In genomic region chr7:63913724-63914692, GRCm38 (mm10) we compare ENCODE assay signal across 11 mouse cellular contexts. TPM values are rescaled to one million over a fixed set of nuclear protein-coding genes. Genes with fewer than 3 reads are reported as not detected.
DNase-seq lines count a peak whose midpoint lies in the region; ATAC-seq and TF ChIP-seq lines count a peak whose summit lies in the region.
"Had no signal": no experiment of that assay in that cellular context is flagged by ENCODE, and none has a peak within 500 bp of the region (broad histone marks: within the 10 kb centered on the region; RNA-seq: fewer than 3 reads in every experiment).

No protein-coding gene starts in this region.

- in situ Hi-C loops in Patski (cut with MboI; ENCODE audit: low pct_unique_long_range_greater_than_20kb), result loop anchor here (10.0 kb wide), 1 partner anchor 151 kb away; no protein-coding TSS in a partner anchor

- no peak overlapping the region for H3K4me3 ChIP-seq in hindbrain, embryonic 11.5 days (ENCODE audit: low read depth, low read length)
- no peak overlapping the region for H3K4me3 ChIP-seq in hindbrain, embryonic 14.5 days (replicated peaks; ENCODE audit: low read length)
- no peak overlapping the region for H3K4me3 ChIP-seq in forebrain, embryonic 15.5 days
- H3K4me3 ChIP-seq: liver, embryonic 13.5 days had no signal

- POLR2A ChIA-PET in Patski (lab: Charles Lee), result interaction anchor here (0.6 to 3.0 kb wide), 2 partner anchors 11 to 17 kb away, joined by 3 to 14 read pairs; no protein-coding TSS in a partner anchor

- H3K9me3 ChIP-seq in hindbrain, embryonic 11.5 days (ENCODE audit: control insufficient read depth, low read length), result no peaks in the 10 kb centered on the region
- no peaks in the 10 kb centered on the region for H3K9me3 ChIP-seq in hindbrain, embryonic 14.5 days (ENCODE audit: control insufficient read depth, low read length)
- no peaks in the 10 kb centered on the region for H3K9me3 ChIP-seq in forebrain, embryonic 15.5 days
- H3K9me3 ChIP-seq: G1E; liver, embryonic 13.5 days had no signal

- H3K27me3 ChIP-seq in hindbrain, embryonic 11.5 days (ENCODE audit: control insufficient read depth, insufficient read depth, low read length), result no peaks in the 10 kb centered on the region
- H3K27me3 ChIP-seq in hindbrain, embryonic 14.5 days (ENCODE audit: control insufficient read depth, insufficient read depth, low read length), result no peaks in the 10 kb centered on the region
- no peaks in the 10 kb centered on the region for H3K27me3 ChIP-seq in Patski
- H3K27me3 ChIP-seq in forebrain, embryonic 15.5 days, result no peaks in the 10 kb centered on the region
- H3K27me3 ChIP-seq: liver, embryonic 13.5 days had no signal

- TF ChIP-seq CTCF in Patski (IDR thresholded peaks at IDR 0.05), result no peak

- H3K36me3 ChIP-seq in hindbrain, embryonic 11.5 days (ENCODE audit: control insufficient read depth, insufficient read depth, low read length), result no peaks in the 10 kb centered on the region
- H3K36me3 ChIP-seq in hindbrain, embryonic 14.5 days (replicated peaks; ENCODE audit: control insufficient read depth, insufficient read depth), result no peaks in the 10 kb centered on the region
- H3K36me3 ChIP-seq in forebrain, embryonic 15.5 days, result no peaks in the 10 kb centered on the region
- H3K36me3 ChIP-seq: liver, embryonic 13.5 days had no signal

- peak; percentile 31 for ATAC-seq in hindbrain, embryonic 11.5 days (ENCODE audit: low FRiP score)
- no peak for ATAC-seq in hindbrain, embryonic 14.5 days (ENCODE audit: low FRiP score)
- ATAC-seq in Patski, result peak; percentile 88
- ATAC-seq in forebrain, embryonic 15.5 days (replicated peaks), result peak; percentile 10; the same call in 1 of the 2 replicates

- no peak overlapping the region for H3K4me2 ChIP-seq in hindbrain, embryonic 11.5 days (replicated peaks; ENCODE audit: low read depth, low read length)
- no peak overlapping the region for H3K4me2 ChIP-seq in hindbrain, embryonic 14.5 days (replicated peaks)
- no peak overlapping the region for H3K4me2 ChIP-seq in forebrain, embryonic 15.5 days (replicated peaks)
- H3K4me2 ChIP-seq: liver, embryonic 13.5 days had no signal

- H3K9ac ChIP-seq in hindbrain, embryonic 11.5 days (ENCODE audit: low read depth, low read length), result no peak overlapping the region
- H3K9ac ChIP-seq in hindbrain, embryonic 14.5 days, result no peak overlapping the region
- H3K9ac ChIP-seq in forebrain, embryonic 15.5 days (replicated peaks), result no peak overlapping the region
- H3K9ac ChIP-seq: liver, embryonic 13.5 days had no signal

- no peak overlapping the region; the same call in 1 of the 2 replicates for H3K27ac ChIP-seq in hindbrain, embryonic 11.5 days (ENCODE audit: low read depth, low read length)
- no peak overlapping the region for H3K27ac ChIP-seq in hindbrain, embryonic 14.5 days
- H3K27ac ChIP-seq in forebrain, embryonic 15.5 days (replicated peaks), result 0 out of 2 replicates have a peak overlapping the region, but pooled peaks have one; percentile 8
- H3K27ac ChIP-seq: liver, embryonic 13.5 days had no signal

- peaks cover 18% of the 10 kb centered on the region for H3K4me1 ChIP-seq in hindbrain, embryonic 11.5 days (replicated peaks; ENCODE audit: control insufficient read depth, insufficient read depth, low read length)
- H3K4me1 ChIP-seq in hindbrain, embryonic 14.5 days (replicated peaks; ENCODE audit: control insufficient read depth, insufficient read depth, low read length), result peaks cover 46% of the 10 kb centered on the region
- peaks cover 55% of the 10 kb centered on the region for H3K4me1 ChIP-seq in forebrain, embryonic 15.5 days

- 44% methylated on average over 10 of the region's 10 CpGs for WGBS in hindbrain, embryonic 11.5 days
- 42% methylated on average over 10 of the region's 10 CpGs for WGBS in hindbrain, embryonic 14.5 days
- 46% methylated on average over 10 of the region's 10 CpGs for WGBS in forebrain, embryonic 15.5 days

- no peak for DNase-seq in hindbrain, embryonic 11.5 days (ENCODE audit: low spot score)
- no peak for DNase-seq in hindbrain, embryonic 14.5 days (ENCODE audit: low spot score)
- no peak for DNase-seq in Patski (ENCODE audit: low read depth, low spot score)
- peak; percentile 79 for DNase-seq in lung, postnatal 36 days
- no peak for DNase-seq in layer of hippocampus, adult 11-12 months (ENCODE audit: low spot score)
- no peak for DNase-seq in adrenal gland, adult 18-20 months (ENCODE audit: low spot score in 2 of 2)
- no peak for DNase-seq in ovary, postnatal 14 days (ENCODE audit: low spot score)
- DNase-seq: liver, embryonic 13.5 days had no signal

- CTCF ChIA-PET in Patski (lab: Charles Lee), result interaction anchor here (1.0 to 2.6 kb wide), 4 partner anchors 11 to 40 kb away, joined by 3 to 18 read pairs (median 3); no protein-coding TSS in a partner anchor

RNA-seq across cellular contexts. Expression of gene E030018B13Rik, which starts 2.6 kb away (rescaled TPM):
- polyA plus RNA-seq in hindbrain, embryonic 11.5 days (2014; fragmentation: Nextera tagmentation; extraction: Ambion mirVana), result 0.28 TPM in 1 of 2 replicates, not detected in the other
- not detected in 2 replicates for polyA plus RNA-seq in hindbrain, embryonic 14.5 days (2014; fragmentation: Nextera tagmentation; extraction: Ambion mirVana)
- polyA plus RNA-seq in Patski (2021), result not detected
- 0.31 and 0.39 TPM in 2 replicates for polyA plus RNA-seq in forebrain, embryonic 15.5 days (2015; fragmentation: Nextera tagmentation; extraction: Ambion mirVana)
- not detected for total RNA-seq in adrenal gland, adult 18-20 months (2021)
- total RNA-seq: G1E; gastrocnemius, postnatal 4 days had no signal
- polyA plus RNA-seq: G1E; liver, embryonic 13.5 days had no signal

RNA-seq across cellular contexts. Expression of gene Klf13, which starts 24.7 kb away (rescaled TPM):
- polyA plus RNA-seq in hindbrain, embryonic 11.5 days (2014; fragmentation: Nextera tagmentation; extraction: Ambion mirVana), result 30.4 and 35.4 TPM in 2 replicates
- 25.2 and 25.4 TPM in 2 replicates for polyA plus RNA-seq in hindbrain, embryonic 14.5 days (2014; fragmentation: Nextera tagmentation; extraction: Ambion mirVana)
- polyA plus RNA-seq in Patski (2021), result 20.0 TPM
- polyA plus RNA-seq in forebrain, embryonic 15.5 days (2015; fragmentation: Nextera tagmentation; extraction: Ambion mirVana), result 34.7 and 34.8 TPM in 2 replicates
- 10 to 100 TPM; 52.5 to 58.4 TPM for total RNA-seq in adrenal gland, adult 18-20 months (2021)
